Mouse (Mus musculus) hindbrain, embryonic 16.5 days (tissue): ENCODE data around the gene Pigk. TPM values are rescaled to one million over a fixed set of nuclear protein-coding genes. Genes with fewer than 3 reads are reported as not detected.

ENCODE experiments used
- ATAC-seq: fragments of 200-750 bp; cut with Nextera tagmentation; 2 replicates; pipeline ENCODE4 v1.8.0; 2017; ENCODE audit warnings: moderate TSS enrichment, moderate library complexity
- H3K27ac ChIP-seq: fragments of 300-500 bp; sonication (generic); 2 replicates; pipeline ENCODE4 v1.5.1; 2014; ENCODE audit warnings: low read depth, mild to moderate bottlenecking, control low read depth, low read length, moderate library complexity
- H3K27me3 ChIP-seq: fragments of 300-500 bp; sonication (generic); replicated peaks from 2 replicates; pipeline ENCODE4 v1.6.1; 2014; ENCODE audit warnings: low read length; ENCODE audit not compliant: control insufficient read depth, insufficient read depth
- H3K36me3 ChIP-seq: fragments of 300-500 bp; sonication (generic); 2 replicates; pipeline ENCODE4 v1.6.1; 2014; ENCODE audit warnings: mild to moderate bottlenecking, low read length, moderate library complexity, mixed read lengths; ENCODE audit not compliant: control insufficient read depth, insufficient read depth
- H3K4me1 ChIP-seq: fragments of 300-500 bp; sonication (generic); 2 replicates; pipeline ENCODE4 v1.6.1; 2014; ENCODE audit warnings: low read depth, low read length; ENCODE audit not compliant: control insufficient read depth, insufficient read depth
- H3K4me2 ChIP-seq: fragments of 300-500 bp; sonication (generic); 2 replicates; pipeline ENCODE4 v1.6.1; 2014; ENCODE audit warnings: mild to moderate bottlenecking, low read length, control low read depth, moderate library complexity
- H3K4me3 ChIP-seq: fragments of 300-500 bp; sonication (generic); 2 replicates; pipeline ENCODE4 v1.5.1; 2014; ENCODE audit warnings: mild to moderate bottlenecking, low read length, control low read depth, moderate library complexity
- H3K9ac ChIP-seq: fragments of 300-500 bp; sonication (generic); 2 replicates; pipeline ENCODE4 v1.6.1; 2014; ENCODE audit warnings: low read depth, mild to moderate bottlenecking, control low read depth, low read length, moderate library complexity
- H3K9me3 ChIP-seq: fragments of 300-500 bp; sonication (generic); 2 replicates; pipeline ENCODE4 v1.6.1; 2014; ENCODE audit warnings: mild to moderate bottlenecking, low read length, moderate library complexity; ENCODE audit not compliant: control insufficient read depth
- WGBS: fragments of 180-500 bp; shearing (Covaris S2); extraction: QIAGEN DNeasy Blood & Tissue Kit; methylation state at CpG from one replicate; pipeline ENCODE4 v1.1.7; 2014; 5-methylcytosine and 5-hydroxymethylcytosine counted together
- polyA plus RNA-seq: library from polyadenylated mRNA; unstranded; fragments of >200 nt; fragmentation: Nextera tagmentation; extraction: Ambion mirVana; gene quantifications from 2 replicates; pipeline ENCODE4 v1.2.1, GENCODE M21; 2015

The Pigk gene
- polyA plus RNA-seq, 1 experiment from 2014 or later, result 58.1 TPM

GRCm38 (mm10) chr3:152749461-152749871, 35.6 kb downstream of the Pigk start:
- Histone ChIP-seq H3K27ac (no peak overlapping the region), H3K4me1 (no peaks in the 10 kb centered on the region), H3K9me3 (no peaks in the 10 kb centered on the region), H3K36me3 (peaks cover 3% of the 10 kb centered on the region; the same call in 1 of the 2 replicates), H3K4me2 (no peak overlapping the region), H3K27me3 (no peaks in the 10 kb centered on the region), H3K4me3 (no peak overlapping the region), H3K9ac (no peak overlapping the region)
- 34% methylated on average over 3 of the region's 3 CpGs for WGBS
- no peak for ATAC-seq

GRCm38 (mm10) chr3:152749881-152750280, 36.0 kb downstream of the Pigk start:
- Histone ChIP-seq H3K27ac (no peak overlapping the region), H3K4me3 (no peak overlapping the region), H3K4me2 (no peak overlapping the region), H3K9ac (no peak overlapping the region), H3K36me3 (peaks cover 3% of the 10 kb centered on the region; the same call in 1 of the 2 replicates), H3K27me3 (no peaks in the 10 kb centered on the region), H3K9me3 (no peaks in the 10 kb centered on the region), H3K4me1 (no peaks in the 10 kb centered on the region)
- WGBS, result 77% methylated on average over 2 of the region's 2 CpGs
- no peak for ATAC-seq

GRCm38 (mm10) chr3:152752911-152753310, 39.0 kb downstream of the Pigk start:
- Histone ChIP-seq H3K9ac (no peak overlapping the region), H3K4me2 (no peak overlapping the region), H3K4me3 (no peak overlapping the region), H3K9me3 (no peaks in the 10 kb centered on the region), H3K27ac (no peak overlapping the region), H3K36me3 (peaks cover 3% of the 10 kb centered on the region; the same call in 1 of the 2 replicates), H3K27me3 (no peaks in the 10 kb centered on the region), H3K4me1 (no peaks in the 10 kb centered on the region; the same call in 1 of the 2 replicates)
- ATAC-seq, result no peak
- WGBS, result 95% methylated on average over 1 of the region's 1 CpGs

- ATAC-seq, result no peak
- no peak overlapping the region for H3K9ac ChIP-seq
- 82% methylated on average over 4 of the region's 4 CpGs for WGBS
Measured at GRCm38 (mm10) chr3:152753345-152753744, 39.4 kb downstream of the Pigk start.

GRCm38 (mm10) chr3:152753920-152754764, 40.2 kb downstream of the Pigk start:
- Histone ChIP-seq H3K9ac (no peak overlapping the region; the same call in 1 of the 2 replicates), H3K4me3 (no peak overlapping the region), H3K9me3 (no peaks in the 10 kb centered on the region), H3K27ac (peak overlapping the region; percentile 64), H3K4me1 (peaks cover 8% of the 10 kb centered on the region), H3K27me3 (no peaks in the 10 kb centered on the region), H3K36me3 (peaks cover 3% of the 10 kb centered on the region; the same call in 1 of the 2 replicates), H3K4me2 (no peak overlapping the region)
- peak; percentile 69 for ATAC-seq
- 58% methylated on average over 14 of the region's 14 CpGs for WGBS

More at GRCm38 (mm10) chr3:152753345-152753744, 39.4 kb downstream of the Pigk start:
- Histone ChIP-seq H3K4me3 (no peak overlapping the region), H3K36me3 (peaks cover 3% of the 10 kb centered on the region; the same call in 1 of the 2 replicates), H3K4me1 (peaks cover under 1% of the 10 kb centered on the region), H3K27me3 (no peaks in the 10 kb centered on the region), H3K4me2 (no peak overlapping the region), H3K9me3 (no peaks in the 10 kb centered on the region), H3K27ac (no peak overlapping the region)

GRCm38 (mm10) chr3:152755515-152755914, 41.6 kb downstream of the Pigk start:
- H3K4me1 ChIP-seq, result peaks cover 8% of the 10 kb centered on the region
- H3K36me3 ChIP-seq, result peaks cover 3% of the 10 kb centered on the region; the same call in 1 of the 2 replicates
- no peak for ATAC-seq
- H3K4me3 ChIP-seq, result no peak overlapping the region
- no peak overlapping the region for H3K9ac ChIP-seq
- H3K4me2 ChIP-seq, result no peak overlapping the region
- H3K27ac ChIP-seq, result no peak overlapping the region
- no peaks in the 10 kb centered on the region for H3K27me3 ChIP-seq
- no peaks in the 10 kb centered on the region for H3K9me3 ChIP-seq
- WGBS, result 80% methylated on average over 7 of the region's 7 CpGs

- peak overlapping the region; percentile 7; the same call in 1 of the 2 replicates for H3K27ac ChIP-seq
- peaks cover 8% of the 10 kb centered on the region for H3K4me1 ChIP-seq
- no peak overlapping the region for H3K4me2 ChIP-seq
- H3K9me3 ChIP-seq, result no peaks in the 10 kb centered on the region
- no peak overlapping the region for H3K9ac ChIP-seq
- H3K36me3 ChIP-seq, result peaks cover 1% of the 10 kb centered on the region; the same call in 1 of the 2 replicates
- no peak overlapping the region for H3K4me3 ChIP-seq
- no peaks in the 10 kb centered on the region for H3K27me3 ChIP-seq
- WGBS, result 31% methylated on average over 2 of the region's 2 CpGs
- ATAC-seq, result no peak
Measured at GRCm38 (mm10) chr3:152756896-152757295, 43.0 kb downstream of the Pigk start.

GRCm38 (mm10) chr3:152757464-152758393, 43.8 kb downstream of the Pigk start:
- 63% methylated on average over 12 of the region's 12 CpGs for WGBS
- Histone ChIP-seq H3K27me3 (no peaks in the 10 kb centered on the region), H3K4me1 (peaks cover 8% of the 10 kb centered on the region), H3K4me2 (no peak overlapping the region), H3K36me3 (no peaks in the 10 kb centered on the region), H3K4me3 (no peak overlapping the region), H3K27ac (no peak overlapping the region), H3K9ac (no peak overlapping the region), H3K9me3 (no peaks in the 10 kb centered on the region)
- 0 out of 2 replicates have a peak, but pooled peaks have one; percentile 13 for ATAC-seq
